22 mouse cellular contexts compared by ENCODE assay signal in the genomic region with DNA sequence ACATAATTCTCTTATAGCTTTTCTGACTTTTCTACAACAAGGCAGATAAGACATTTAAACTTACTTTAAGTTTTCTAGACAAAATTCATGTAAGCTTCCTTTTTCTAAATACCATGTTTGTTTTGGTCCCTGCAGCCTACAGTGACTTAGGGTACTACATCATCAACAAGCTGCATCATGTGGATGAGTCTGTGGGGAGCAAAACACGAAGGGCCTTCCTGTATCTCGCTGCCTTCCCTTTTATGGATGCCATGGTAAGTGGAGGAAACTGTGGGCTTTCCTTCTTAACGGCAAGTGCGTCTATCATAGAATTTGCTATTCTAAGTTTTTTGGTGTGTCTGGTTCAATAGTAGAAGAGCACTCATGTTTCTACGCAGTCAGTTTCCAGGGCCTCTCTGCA.
"Had no signal": no experiment of that assay in that cellular context is flagged by ENCODE, and none has a peak within 500 bp of the region (broad histone marks: within the 10 kb centered on the region; RNA-seq: fewer than 3 reads in every experiment).

No protein-coding gene starts in this region.

- DNase-seq: liver, postnatal 0 days; lung, adult 2 months; lung, postnatal 14 days; lung, postnatal 36 days; midbrain, embryonic 14.5 days; retina, postnatal 1 day; right cerebral cortex, adult 18-20 months; right cerebral cortex, postnatal 25 days; right cerebral cortex, postnatal 4 days; spleen, adult 18-20 months; thymus, adult 18-20 months; thymus, postnatal 14 days; thymus, postnatal 36 days had no signal

- H3K36me3 ChIP-seq: lung, embryonic 15.5 days; midbrain, embryonic 12.5 days had no signal

- H3K27me3 ChIP-seq: lung, embryonic 15.5 days; midbrain, embryonic 12.5 days; neural tube, embryonic 13.5 days; neural tube, embryonic 15.5 days had no signal

- ATAC-seq: liver, postnatal 0 days; lung, postnatal 0 days; midbrain, embryonic 16.5 days had no signal

- H3K9me3 ChIP-seq: lung, embryonic 15.5 days; midbrain, embryonic 10.5 days; midbrain, embryonic 12.5 days; neural tube, embryonic 13.5 days; neural tube, embryonic 15.5 days had no signal

- H3K9ac ChIP-seq: liver, postnatal 0 days; lung, embryonic 15.5 days; midbrain, embryonic 12.5 days; neural tube, embryonic 13.5 days; neural tube, embryonic 15.5 days had no signal

- H3K27ac ChIP-seq: lung, embryonic 15.5 days; macrophage; midbrain, embryonic 10.5 days; midbrain, embryonic 12.5 days; neural tube, embryonic 13.5 days; neural tube, embryonic 15.5 days had no signal

- H3K4me3 ChIP-seq: lung, embryonic 15.5 days; midbrain, embryonic 10.5 days; midbrain, embryonic 12.5 days; myocyte; neural tube, embryonic 13.5 days; neural tube, embryonic 15.5 days had no signal

- H3K4me2 ChIP-seq: lung, embryonic 15.5 days; midbrain, embryonic 12.5 days; neural tube, embryonic 13.5 days; neural tube, embryonic 15.5 days had no signal
